Mouse (Mus musculus): Measurements from ENCODE around the gene Ccdc13.

DNA sequence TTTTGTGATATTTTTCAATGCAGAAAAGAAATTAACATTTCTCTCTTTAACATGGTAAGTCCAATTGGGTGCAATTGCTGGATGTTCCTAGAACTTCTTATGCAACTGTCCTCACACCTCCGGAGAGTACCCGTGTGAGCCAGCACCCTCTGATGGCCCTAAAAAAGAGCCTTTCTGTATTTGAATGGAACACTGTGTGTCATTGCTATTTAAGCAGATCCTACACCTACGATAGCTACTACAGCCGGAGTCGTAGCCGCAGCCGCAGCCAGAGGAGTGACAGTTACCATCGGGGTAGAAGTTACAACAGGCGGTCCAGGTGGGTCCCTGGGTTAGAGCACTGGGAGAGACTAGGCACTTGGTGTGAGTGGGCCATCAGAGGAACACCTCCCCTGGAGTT is 86.5 kb downstream of the Ccdc13 start:
- TF ChIP-seq USF2 (conservative IDR thresholded peaks at IDR 0.05; ENCODE audit: low read depth, low read length) (no peak), CHD2 (IDR thresholded peaks at IDR 0.05; ENCODE audit: low read length) (no peak), POLR2A (IDR thresholded peaks at IDR 0.05; ENCODE audit: low read depth, low read length) (no peak), CTCF (conservative IDR thresholded peaks at IDR 0.05 in 1 of 2, IDR thresholded peaks at IDR 0.05 in 1 of 2; ENCODE audit: low read depth in 2 of 2, low read length in 2 of 2) (no peak), MAX (IDR thresholded peaks at IDR 0.05; ENCODE audit: low read length) (no peak), MYC (IDR thresholded peaks at IDR 0.05; ENCODE audit: low read depth, low read length) (no peak)
